Mouse (Mus musculus) spleen, adult 2 months (tissue): ENCODE measurements around the gene Cd28.

ENCODE experiments used
- CTCF ChIP-seq: fragments of 200-500 bp; IDR thresholded peaks from 2 replicates; pipeline ENCODE4 v1.5.1; 2011; ENCODE audit warnings: mild to moderate bottlenecking, inconsistent platforms; ENCODE audit not compliant: insufficient read depth, insufficient read length, insufficient replicate concordance; ENCODE audit errors: extremely low read depth
- POLR2A ChIP-seq: fragments of 200-500 bp; IDR thresholded peaks from 2 replicates; pipeline ENCODE4 v1.6.1; 2011; ENCODE audit warnings: low read depth, low read length, inconsistent platforms

DNA sequence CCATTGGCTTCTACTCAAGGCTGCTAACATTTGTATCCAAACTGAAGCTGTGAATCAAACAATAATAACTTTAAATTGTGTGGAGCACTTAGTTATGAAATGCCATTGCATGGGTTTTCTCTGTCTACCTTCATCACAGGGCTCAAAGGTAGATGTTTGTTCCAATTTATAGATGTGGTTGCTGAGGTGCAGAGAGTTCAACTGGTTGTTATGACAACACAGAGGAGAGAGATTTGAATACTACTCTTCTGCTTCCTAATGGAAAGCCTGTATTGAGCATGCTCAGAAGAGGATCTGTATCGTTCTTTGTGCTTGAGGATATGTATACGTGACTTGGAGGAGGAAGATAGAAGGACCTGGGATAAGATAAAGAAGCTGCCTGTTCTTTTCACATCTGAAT lies 96.8 kb downstream of the Cd28 start:
- TF ChIP-seq POLR2A (no peak), CTCF (no peak)
